Mouse (Mus musculus) WW6 (cell line): ENCODE data around the gene Hfe.
A peak's percentile ranks its signal among the peaks of the same experiment; 100 is the strongest.
"Not testable (repeated sequence)": the region's sequence is repeated elsewhere in the genome, so short reads cannot be mapped to it uniquely, and the experiment has no call there.

ENCODE experiments used
- DNase-seq: peaks from one replicate; pipeline ENCODE4 v3.0.0-alpha.2; 2013; ENCODE audit warnings: low read depth, low spot score

Hfe gene

GRCm38 (mm10) chr13:23685966-23686365 is 24.7 kb downstream of the Hfe start:
- no peak for DNase-seq

GRCm38 (mm10) chr13:23685121-23685861 is 25.4 kb downstream of the Hfe start:
- DNase-seq: no peak

- DNase-seq: peak; percentile 54
Observed at GRCm38 (mm10) chr13:23684295-23684945, 26.2 kb downstream of the Hfe start.

GRCm38 (mm10) chr13:23683755-23684281 is 26.8 kb downstream of the Hfe start, which contains the start of the genes Hist1h2ac and Hist1h2bc:
Gene Hist1h2ac (minus strand): TSS chr13:23683948.
Gene Hist1h2bc (plus strand): TSS chr13:23684199.
- peak; percentile 86 for DNase-seq

- DNase-seq: not testable (repeated sequence)
Observed at GRCm38 (mm10) chr13:23682947-23683754, 27.5 kb downstream of the Hfe start.

- no peak for DNase-seq
Observed at GRCm38 (mm10) chr13:23682623-23682946, 28.1 kb downstream of the Hfe start.

- no peak for DNase-seq
Observed at GRCm38 (mm10) chr13:23681990-23682582, 28.6 kb downstream of the Hfe start.

GRCm38 (mm10) chr13:23662536-23662935 is 48.1 kb downstream of the Hfe start:
- DNase-seq: no peak

- no peak for DNase-seq
Observed at GRCm38 (mm10) chr13:23659636-23660366, 50.9 kb downstream of the Hfe start.
